Mouse (Mus musculus) layer of hippocampus, adult 8-10 months (tissue): ENCODE results near the gene Bmp6. TPM values are rescaled to one million over a fixed set of nuclear protein-coding genes. Genes with fewer than 3 reads are reported as not detected.
A peak's percentile ranks its signal among the peaks of the same experiment; 100 is the strongest.

Experiments used
- DNase-seq, 2 experiments: peaks; one replicate each; pipeline ENCODE4 v3.0.0; 2022; ENCODE audit warnings: low spot score in 2 of 2
- total RNA-seq, 4 experiments: library from RNA; stranded (reverse); gene quantifications; 2 replicates each; pipeline ENCODE4 v1.2.4; 2022

Bmp6 gene
- total RNA-seq, 4 experiments from 2014 or later = 8.8 to 15.4 (median 9.7) TPM

DNA sequence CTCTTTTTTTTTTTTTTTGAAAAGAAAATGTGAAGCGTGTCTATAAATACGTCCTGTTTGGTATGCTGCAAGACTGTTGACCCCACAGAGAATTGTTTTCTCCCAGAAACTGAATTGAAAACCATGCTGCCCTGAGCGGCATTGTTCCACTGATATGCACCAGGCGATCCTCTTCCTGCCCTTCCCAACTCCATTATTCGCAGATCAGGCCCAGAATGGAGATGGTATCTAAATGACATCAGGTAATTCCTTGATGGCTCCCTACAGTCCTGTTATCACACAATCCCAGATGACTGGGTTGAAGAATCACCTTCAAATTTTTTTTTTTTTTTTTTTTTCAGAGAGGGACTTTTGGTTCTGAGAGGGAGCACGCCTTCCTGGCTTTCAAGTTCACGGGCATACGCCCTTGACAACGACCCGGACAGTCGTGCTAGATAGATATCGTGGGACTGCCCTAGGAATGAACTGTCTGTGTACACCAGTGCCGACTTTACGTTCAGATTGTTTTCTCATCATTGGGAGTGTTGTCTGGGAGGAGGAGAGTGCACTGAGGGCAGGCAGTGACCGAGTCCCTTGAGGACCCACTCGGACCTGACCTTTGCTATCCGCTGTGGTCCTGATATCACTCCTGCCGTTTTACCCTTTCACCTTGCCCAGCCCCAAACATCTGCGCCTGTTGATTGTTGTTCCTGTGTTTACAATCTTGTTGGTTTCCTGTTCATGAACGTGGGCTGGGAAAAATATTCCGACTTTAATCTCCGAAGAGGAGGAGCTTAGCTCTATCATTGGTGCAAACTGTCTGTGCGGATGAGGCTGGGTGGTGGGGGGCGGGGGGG is 8.7 kb downstream of the Bmp6 start:
- no peak for DNase-seq

DNA sequence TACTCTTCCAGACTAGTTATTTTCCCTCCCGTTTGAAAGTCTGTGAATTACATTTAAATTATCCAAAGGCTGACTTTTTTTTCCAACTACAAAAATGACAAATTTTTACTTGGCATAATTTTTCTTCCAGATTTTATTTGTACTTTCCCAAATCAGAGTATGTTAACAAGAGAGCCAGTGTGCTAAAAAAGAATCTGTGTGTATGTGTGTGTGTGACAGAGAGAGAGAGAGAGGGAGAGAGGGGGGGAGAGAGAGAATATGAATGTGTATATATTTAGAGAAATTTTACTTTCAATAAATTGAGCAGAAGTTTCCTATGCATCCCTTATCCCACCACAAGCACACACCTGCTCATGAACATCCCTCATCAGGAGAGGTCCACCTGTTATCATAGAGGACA is 9.4 kb downstream of the Bmp6 start:
- no peak for DNase-seq

DNA sequence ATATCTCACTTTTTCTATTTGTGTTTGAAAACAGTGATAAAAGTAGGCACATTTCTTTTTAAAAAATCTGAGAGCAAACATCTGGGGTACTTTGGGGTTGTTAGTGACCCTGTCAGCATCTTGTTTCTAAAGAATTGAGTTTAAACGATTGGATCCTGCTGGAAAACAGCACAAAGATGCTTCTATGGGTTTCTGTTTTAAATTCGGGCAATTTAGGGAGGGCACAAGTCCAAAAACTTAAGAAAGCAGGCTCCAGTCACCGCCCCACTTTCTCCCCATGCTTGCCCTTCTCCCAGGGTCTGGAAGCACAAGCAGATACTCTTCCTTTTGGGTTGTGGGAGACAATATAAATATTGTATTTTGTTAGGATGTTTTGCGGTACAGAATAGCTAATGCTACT is 14.1 kb downstream of the Bmp6 start:
- no peak for DNase-seq

DNA sequence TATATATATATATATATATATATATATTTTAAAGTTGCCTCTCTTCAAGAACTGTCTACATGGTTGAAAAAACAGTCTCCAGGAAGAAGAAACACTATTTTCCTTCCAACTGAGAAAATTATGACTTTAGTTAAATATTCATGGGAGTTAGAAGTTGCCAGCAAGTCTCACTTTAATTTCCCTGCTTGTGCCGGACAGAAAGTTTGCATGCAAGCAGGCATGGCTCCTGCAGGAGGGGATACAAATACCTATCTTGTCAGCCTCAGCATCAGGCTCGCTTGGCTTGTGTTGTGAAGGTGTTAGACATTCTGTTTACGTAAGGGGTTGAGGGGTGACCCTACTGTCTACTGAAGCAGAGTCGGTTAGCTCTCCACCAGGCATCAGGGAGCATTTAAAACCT is 17.8 kb downstream of the Bmp6 start:
- DNase-seq = no peak

DNA sequence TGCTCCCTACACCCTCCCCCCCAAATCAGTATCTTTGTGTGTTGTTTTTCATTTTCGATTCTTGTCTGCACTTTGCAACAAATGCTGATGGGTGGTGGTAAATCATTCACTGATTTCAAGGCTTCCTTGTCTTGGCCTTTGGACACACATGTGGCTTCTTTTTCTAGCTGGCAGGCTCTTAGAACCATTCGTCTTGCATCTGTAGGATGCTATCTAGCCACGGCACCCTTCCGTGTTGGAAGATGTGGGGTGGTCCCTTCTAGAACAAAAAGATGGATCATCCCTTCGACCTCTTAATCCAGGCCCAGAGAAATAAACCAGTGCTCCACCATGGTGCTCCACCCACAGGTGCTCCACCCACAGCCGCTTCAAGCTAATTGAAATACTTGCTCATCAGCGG is 19.0 kb downstream of the Bmp6 start:
- no peak for DNase-seq

DNA sequence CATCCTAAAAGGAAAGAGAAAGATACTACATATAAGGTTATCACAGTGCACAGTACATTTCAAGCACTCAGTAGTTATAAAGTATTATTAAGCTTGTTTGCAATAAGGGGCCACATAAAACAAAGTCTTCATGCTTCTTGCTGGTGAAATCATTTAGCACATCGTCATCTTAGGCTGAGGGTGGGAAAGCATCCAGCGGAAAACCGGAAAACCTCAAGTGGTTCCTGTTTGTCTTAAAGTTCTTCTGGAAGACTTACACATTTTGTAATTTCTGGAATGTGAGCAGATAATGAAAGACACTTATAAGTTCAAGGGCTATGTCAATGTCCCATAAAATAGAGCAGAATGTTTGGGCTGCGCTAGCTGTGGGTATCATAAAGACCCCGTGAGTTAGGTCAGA is 24.7 kb downstream of the Bmp6 start:
- DNase-seq = no peak

DNA sequence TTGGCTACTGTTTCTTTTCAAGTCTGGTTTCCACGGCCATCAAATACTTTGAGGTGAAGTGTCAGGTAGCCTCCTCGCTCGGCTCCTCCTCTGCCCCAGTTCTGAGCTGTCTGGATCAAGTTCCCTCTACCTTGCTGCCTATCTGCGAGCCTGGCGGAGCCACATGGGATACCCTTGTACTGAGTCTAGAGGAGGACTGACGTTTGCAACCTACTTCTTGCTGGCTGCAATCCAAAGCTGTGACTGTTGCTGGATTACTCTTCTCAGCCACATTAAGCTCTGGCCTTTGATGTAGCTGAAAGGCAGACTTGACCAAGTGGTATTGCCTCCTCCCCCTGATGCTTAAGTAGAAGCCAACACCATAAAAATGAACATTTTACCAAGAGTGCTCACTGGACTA is 31.2 kb downstream of the Bmp6 start:
- DNase-seq = no peak

DNA sequence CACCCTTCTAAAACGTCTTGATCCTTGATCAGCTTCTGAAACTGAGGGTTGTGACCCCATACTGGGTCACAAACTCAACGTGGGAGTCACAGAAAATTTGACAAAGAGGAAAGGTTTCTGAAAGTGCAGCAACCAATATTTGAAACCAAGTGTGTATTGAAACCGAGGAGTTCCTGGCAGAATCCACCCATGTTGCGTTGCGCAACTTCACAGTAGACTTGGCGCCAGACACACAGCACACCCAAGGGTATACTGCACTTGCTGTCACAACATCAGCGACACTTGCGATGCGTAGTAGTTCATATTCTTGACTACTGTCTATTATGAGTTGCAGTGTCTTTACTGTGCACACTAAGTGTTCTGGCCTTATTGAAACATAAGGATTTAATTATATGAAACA is 32.4 kb downstream of the Bmp6 start:
- DNase-seq = no peak

DNA sequence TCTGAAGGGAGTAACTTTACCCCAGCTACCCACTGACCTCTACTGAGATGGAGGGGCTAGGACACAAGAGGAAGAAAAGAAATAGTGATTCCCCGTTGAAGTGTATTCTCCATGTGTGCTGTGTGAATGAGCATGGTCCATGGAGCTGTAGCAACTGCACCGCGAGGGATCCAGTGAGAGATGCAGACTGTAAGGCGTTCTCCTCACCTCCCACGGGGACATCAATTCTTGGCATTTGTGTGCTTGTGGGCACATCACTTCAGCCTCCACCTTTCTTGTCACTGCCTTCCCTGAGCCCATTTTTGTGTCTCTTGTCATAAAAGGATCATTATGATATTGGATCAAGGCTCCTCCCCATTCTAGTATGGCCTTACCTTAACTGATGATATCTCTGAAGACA is 34.9 kb downstream of the Bmp6 start:
- DNase-seq = no peak

DNA sequence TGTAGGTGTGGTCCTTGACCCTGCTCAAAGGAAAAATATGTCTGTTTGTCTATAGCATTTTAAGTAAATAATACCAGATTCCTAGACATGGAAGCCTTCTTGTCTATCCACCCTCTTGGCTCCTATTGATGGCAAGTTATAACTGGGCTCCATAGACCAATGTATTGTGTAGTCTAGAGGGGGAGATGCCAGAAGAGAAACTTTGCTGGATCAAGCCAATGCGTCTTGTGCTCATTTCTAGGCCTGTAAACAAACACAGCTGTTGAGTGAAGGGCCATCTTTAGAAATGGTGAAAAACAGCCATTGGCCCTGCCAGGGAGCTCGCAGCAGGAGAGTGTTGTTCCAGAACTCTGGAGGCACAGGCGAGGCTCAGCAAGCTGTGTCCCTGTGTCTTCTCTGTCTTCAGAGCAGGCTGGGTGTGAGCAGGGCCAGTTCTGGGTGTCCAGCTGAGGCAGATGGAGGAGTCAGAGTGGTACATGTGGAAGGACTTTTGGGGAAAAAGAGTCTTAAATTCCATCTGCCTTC is 41.2 kb downstream of the Bmp6 start:
- no peak for DNase-seq

DNA sequence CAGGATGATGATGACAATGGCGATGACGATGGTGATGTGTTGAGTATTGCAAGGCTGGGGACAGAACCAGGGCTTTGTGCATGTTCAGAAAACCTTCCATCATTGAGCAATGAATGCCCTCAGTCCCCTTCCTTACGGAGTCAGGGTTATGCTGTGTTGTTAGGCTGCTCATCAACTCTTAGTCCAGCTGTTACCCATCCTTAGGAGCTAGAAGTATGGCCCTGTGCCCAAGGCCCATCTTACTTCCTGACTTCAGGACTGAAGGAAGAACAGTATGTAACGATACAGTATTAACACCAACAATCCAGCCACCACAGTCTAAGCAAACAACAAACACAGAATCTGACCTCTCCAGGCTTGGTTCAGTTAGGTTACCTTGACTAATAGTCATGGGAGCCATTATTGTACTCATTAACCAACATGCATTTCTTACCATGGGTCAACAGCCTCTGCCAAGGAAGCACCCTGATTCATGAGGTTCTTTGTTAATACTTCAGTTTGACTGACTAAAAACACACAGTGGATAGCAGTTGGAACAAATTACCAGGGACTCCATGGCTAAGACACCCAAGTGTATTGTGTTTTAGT is 42.6 kb downstream of the Bmp6 start:
- no peak for DNase-seq

DNA sequence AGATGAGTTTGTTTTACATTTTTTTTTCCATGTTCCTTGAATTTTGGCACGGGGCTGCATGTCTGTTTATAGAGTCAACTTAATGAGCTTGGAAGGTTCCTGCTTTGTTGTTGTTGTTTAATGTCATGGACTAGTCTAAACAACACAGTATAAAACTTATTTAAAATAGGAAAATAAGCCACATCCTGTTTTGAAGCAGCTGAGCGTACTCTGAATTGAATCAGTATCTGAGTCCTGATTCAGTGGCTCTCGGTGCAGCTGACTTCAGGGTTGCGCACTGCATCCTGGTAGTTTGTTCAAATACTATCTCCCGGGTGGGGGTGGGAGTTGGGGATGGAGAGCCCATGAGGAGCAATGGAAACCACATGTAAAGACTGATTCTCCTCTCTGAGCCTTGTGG is 48.5 kb downstream of the Bmp6 start:
- DNase-seq = no peak

DNA sequence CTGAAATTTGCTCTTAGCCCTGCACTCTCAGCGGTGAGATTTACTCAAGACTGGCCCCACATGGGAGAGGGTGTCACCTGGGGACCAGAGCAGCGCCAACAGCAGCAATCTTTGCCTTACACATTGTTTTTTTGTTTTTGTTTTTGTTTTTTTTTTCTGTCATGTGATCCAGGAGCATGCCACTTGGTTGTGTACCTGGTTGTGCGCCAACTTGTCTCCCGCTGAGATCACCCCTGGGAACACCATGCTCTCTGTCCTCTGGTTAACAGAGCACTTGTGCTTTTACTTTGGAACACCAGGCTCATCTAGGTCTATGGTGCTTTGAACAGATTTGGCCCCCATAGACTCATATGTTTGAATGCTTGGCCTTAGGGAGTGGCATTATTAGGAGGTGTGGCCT is 50.1 kb downstream of the Bmp6 start:
- DNase-seq = no peak

DNA sequence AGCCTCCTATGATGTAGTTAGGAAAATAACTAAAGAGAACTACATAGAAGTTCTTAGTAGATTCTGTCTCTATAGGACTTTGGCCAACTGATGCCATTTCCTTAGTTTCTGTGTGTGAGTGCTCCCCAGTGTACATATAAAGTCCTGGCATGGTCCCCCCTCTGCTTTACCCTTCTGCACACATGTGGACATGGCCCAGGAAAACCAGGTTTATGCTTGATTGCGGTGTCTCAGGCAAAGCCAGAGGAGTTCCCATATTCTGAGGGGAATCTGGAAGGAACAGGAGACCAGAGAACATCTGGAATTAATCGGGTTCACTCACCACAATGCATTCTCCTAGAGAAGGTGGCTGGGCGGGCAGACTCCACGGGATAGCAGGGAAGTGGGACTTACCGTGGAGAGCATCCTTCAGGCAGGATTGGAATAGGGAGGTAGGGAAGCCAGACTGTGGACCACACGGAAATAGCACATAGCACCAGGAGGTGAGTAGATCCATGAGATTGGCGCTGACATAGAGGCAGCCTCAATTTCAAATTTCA is 52.2 kb downstream of the Bmp6 start:
- DNase-seq = no peak

DNA sequence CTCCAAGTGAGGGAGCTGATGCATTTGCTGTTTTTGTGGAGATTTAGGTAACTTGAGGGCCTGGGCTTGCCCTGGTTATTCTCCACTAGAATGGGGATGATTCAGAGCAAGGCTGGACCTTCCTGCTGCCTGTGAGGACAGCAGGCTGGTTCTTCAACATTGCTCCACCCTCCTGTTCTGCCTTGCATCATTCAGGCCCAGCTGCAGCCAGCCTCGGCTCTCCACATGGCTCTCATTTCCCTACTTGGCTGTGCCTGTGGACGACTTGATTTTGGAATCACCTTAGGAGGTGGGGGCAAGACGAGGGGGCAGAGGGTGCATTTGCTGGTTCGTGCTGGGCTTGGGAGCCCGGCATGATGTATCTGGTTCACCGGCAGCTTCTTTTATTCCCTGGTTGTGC is 53.8 kb downstream of the Bmp6 start:
- no peak for DNase-seq

DNA sequence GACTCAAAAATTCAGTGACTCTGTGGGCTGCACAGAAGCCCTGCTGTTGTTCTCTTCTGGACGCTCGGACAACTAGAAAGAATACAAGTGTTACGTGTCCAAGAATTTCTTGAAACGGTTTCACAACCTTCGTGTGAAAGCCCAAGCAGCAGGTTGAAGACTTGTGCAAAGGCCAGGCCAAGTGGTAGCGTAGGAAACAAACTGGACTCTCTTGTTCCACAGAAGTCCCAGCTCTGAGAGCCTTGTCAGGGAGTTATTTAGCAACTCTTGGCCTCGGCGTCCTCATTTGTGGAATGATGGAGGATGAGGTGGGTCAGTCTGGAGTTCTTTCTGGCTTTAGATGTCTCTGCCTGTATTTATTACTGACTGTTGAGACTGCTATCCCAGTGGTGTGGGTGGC is 55.8 kb downstream of the Bmp6 start:
- no peak for DNase-seq

DNA sequence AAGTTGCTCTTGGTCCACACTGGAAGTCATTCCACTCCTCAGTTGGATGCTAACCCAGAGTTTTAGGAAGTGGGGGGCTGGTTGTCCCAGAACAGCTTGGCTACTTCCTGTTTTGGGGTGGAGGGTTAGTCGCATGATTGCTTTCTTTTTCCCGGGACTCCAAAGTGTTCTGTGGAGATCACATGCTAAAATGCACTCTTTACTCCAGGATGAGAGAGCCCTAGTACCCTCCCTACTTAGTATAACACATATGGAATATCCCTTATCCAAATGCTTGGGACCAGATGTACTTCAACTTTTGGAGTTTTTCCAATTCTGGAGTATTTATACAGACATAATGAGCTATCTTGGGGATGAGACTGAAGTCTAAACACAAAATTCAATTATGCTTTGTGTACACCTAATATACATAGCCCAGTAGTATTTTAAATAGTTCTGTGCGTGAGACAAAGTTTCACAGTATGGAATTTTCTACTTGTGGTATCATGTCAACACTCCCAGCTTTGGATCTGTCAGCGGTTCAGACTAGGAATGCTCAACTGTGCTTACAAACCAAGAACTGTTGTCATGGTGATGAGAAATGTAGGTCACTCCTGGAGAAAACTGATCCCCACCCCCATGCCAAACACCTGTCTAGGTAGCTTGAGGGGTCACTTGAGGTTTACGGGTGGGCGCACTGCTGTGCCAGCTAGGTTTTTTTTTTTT is 62.9 kb downstream of the Bmp6 start:
- DNase-seq = no peak

DNA sequence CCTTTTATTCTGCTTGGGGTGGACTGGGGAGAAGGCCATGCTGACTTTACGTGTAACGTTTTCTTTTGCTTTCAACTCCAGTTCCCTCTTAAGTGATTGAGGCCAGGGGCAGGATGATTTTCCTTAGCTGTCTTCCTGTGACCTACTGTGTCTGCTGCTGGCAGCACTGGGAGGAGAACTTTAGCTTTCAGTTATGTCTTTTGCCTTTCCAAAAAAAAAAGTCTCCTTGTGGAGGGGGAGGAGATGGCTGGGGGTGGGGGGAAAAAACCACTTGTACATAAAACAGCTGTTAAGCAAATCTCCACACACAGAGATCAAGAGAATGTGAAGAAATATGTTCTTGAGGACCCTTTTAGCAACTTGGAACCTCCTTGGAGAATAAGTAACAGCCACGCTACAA is 63.7 kb downstream of the Bmp6 start:
- no peak for DNase-seq

DNA sequence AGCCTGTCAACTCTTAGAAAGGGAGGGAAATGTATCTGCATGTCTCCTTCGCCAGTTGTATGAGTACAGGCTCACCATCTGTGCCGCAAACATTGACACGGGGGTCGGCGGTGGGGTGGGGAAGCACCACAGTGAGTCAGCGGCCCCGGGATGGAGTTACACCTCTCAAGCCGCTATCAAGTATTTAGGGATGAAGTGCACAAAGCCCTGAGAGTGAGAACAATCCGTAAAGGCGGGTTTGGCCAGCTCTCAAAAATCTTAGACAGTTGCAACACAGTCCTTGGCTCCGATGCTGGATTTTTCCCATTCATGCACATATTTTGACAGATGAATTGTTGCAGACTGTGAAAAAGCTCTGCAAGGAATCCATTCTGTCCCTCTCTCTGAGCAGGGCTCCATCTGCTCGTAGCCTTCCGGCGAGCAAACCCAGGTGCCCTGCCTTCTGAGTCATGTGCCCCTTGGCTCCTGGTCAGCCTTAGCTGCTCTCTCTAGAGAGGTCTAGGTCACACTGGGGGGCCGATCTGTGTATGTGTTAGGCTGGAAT is 65.5 kb downstream of the Bmp6 start:
- DNase-seq = peak; percentile 68 to 75

DNA sequence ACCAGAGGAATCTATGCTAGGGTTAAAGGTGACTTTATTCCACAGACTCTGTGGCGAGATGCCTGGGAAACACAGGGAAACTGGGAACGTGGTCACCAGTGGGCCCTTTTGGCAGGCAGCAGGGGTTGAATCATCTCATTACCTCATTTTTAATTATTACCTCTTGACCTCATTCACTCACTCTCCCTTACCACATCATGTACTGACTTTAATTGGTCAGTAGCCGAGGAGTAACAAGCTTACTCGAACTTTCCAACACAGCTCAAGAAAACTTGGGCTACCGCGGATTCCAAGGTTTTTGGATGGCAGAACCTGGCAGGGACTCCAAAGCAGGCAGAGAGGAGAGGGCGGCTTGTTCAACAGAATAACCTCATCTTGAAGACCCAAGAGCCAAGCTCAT is 74.9 kb downstream of the Bmp6 start:
- DNase-seq = no peak

DNA sequence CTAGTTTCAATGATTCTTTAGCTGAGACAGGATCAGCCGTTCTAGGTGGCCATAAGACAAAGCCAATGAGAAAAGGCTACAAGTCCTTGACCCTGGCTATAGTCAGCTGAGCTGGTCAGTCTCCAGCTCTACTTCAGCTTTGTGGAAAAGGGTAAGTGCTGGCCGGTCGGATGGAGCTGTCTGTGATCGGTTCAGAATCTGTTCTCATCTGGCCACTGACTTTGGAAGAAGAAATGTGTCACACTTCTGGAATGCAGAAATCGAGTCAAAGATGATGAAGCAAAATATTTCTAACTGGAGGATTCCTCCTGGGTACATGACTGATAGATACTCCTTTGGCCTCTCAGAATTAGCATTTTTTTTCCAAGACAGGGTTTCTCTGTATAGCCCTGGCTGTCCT is 77.6 kb downstream of the Bmp6 start:
- DNase-seq = no peak

DNA sequence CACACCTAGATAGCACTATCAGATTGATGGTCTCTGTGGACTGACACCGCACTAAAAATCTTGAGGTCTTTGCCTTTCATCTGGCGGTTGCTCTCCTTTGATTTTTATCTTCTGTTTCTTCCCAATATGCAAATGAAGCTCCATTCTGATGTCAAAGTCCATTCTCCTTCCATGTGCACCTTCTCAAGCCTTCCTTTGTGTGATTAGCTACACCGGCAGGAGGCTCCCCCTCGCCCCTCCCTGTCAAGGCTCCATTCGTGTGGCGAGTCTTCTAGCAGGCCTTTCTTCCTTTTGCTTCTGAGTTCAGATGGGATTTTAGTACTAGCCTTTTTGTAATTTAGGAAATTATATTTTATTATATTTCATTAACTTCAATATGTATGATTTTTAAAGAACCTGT is 80.4 kb downstream of the Bmp6 start:
- DNase-seq = no peak
